Mouse (Mus musculus) stomach, postnatal 0 days (tissue): ENCODE data around the gene Ipo7. TPM values are rescaled to one million over a fixed set of nuclear protein-coding genes. Genes with fewer than 3 reads are reported as not detected.

Source experiments
- ATAC-seq: fragments of 200-750 bp; cut with Nextera tagmentation; 2 replicates; pipeline ENCODE4 v1.8.0; 2017; ENCODE audit not compliant: low FRiP score, low TSS enrichment
- DNase-seq: peaks from one replicate; pipeline ENCODE4 v3.0.0-alpha.2; 2016; ENCODE audit warnings: low spot score
- H3K27ac ChIP-seq: fragments of 300-500 bp; sonication (generic); replicated peaks from 2 replicates; pipeline ENCODE4 v1.5.1; 2014; ENCODE audit warnings: mild to moderate bottlenecking, control low read depth
- H3K27me3 ChIP-seq: fragments of 300-500 bp; sonication (generic); 2 replicates; pipeline ENCODE4 v1.6.1; 2014; ENCODE audit warnings: low read length; ENCODE audit not compliant: control insufficient read depth, insufficient read depth
- H3K36me3 ChIP-seq: fragments of 300-500 bp; sonication (generic); 2 replicates; pipeline ENCODE4 v1.6.1; 2014; ENCODE audit warnings: low read length, mixed read lengths; ENCODE audit not compliant: control insufficient read depth, insufficient read depth
- H3K4me1 ChIP-seq: fragments of 300-500 bp; sonication (generic); replicated peaks from 2 replicates; pipeline ENCODE4 v1.6.1; 2014; ENCODE audit warnings: antibody characterized with exemption; ENCODE audit not compliant: control insufficient read depth, insufficient read depth
- H3K4me2 ChIP-seq: fragments of 300-500 bp; sonication (generic); replicated peaks from 2 replicates; pipeline ENCODE4 v1.6.1; 2014; ENCODE audit warnings: low read depth, mild to moderate bottlenecking, control low read depth, moderate library complexity
- H3K4me3 ChIP-seq: fragments of 300-500 bp; sonication (generic); 2 replicates; pipeline ENCODE4 v1.5.1; 2014; ENCODE audit warnings: low read depth, low read length, control low read depth
- H3K9ac ChIP-seq: fragments of 300-500 bp; sonication (generic); 2 replicates; pipeline ENCODE4 v1.6.1; 2014; ENCODE audit warnings: mild to moderate bottlenecking, low read length, control low read depth, mixed read lengths
- H3K9me3 ChIP-seq: fragments of 300-500 bp; sonication (generic); 2 replicates; pipeline ENCODE4 v1.6.1; 2016; ENCODE audit warnings: low read length; ENCODE audit not compliant: control insufficient read depth
- CTCF ChIP-seq: IDR thresholded peaks from 2 replicates; pipeline ENCODE4 v1.5.1; 2016; ENCODE audit warnings: antibody characterized with exemption, low read depth, mild to moderate bottlenecking, moderate library complexity
- EP300 ChIP-seq: optimal IDR thresholded peaks from 2 replicates; pipeline ENCODE3; 2016; ENCODE audit warnings: antibody characterized with exemption
- WGBS: fragments of 180-500 bp; shearing (Covaris S2); extraction: QIAGEN DNeasy Blood & Tissue Kit; methylation state at CpG from one replicate; pipeline ENCODE4 v1.1.7; 2014; 5-methylcytosine and 5-hydroxymethylcytosine counted together
- polyA plus RNA-seq: library from polyadenylated mRNA; unstranded; fragments of >200 nt; fragmentation: Nextera tagmentation; extraction: Ambion mirVana; gene quantifications from 2 replicates; pipeline ENCODE4 v1.2.1, GENCODE M21; 2015

The Ipo7 gene
- polyA plus RNA-seq, 1 experiment from 2014 or later: 16.5 TPM

DNA sequence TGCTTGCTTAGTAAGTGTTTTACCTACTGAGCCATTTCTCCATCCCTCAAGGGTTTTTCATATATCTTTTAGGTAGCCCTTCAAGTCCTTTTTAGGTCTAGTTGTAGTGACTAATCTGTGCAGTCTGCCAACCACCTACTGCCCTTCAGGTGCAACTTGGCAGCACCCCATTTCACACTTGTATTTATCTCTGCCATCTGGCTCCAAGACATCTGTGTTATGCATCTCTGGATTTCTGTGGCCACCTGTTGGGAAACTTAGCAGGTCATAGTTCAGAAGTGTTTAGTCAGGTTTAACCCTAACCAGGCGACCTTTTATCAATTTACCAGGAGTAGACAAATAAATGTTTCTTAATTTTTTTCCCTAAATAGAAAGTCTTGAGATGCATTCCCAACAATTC, 6.7 kb upstream of the Ipo7 start:
- H3K4me3 ChIP-seq: no peak overlapping the region
- WGBS: 69% methylated on average over 1 of the region's 1 CpGs
- H3K27me3 ChIP-seq: no peaks in the 10 kb centered on the region
- H3K36me3 ChIP-seq: no peaks in the 10 kb centered on the region
- TF ChIP-seq EP300: no peak
- no peak for TF ChIP-seq CTCF
- DNase-seq (no peak), ATAC-seq (no peak)
- no peak overlapping the region for H3K9ac ChIP-seq
- no peaks in the 10 kb centered on the region for H3K4me1 ChIP-seq
- no peak overlapping the region for H3K4me2 ChIP-seq
- H3K27ac ChIP-seq: no peak overlapping the region
- H3K9me3 ChIP-seq: no peaks in the 10 kb centered on the region

DNA sequence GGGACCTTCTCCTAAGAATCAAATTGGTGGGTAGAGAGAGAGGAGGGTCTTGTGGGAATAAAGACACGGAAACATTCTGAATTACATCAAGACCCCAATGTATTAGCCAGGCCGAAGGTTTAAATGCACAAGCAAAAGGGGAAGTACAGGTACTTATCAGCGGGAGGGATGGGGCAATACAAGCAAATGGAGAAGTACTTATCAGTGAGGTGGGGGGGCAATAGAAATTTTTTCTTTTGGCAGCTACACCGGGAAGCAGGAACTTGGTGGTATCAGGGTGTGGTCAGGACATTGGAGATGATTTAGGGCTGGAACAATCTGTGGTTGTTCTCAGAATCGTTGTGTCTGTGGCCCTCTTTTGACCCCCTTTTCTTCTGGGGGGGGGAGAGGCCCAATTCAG, 3.8 kb upstream of the Ipo7 start:
- H3K9me3 ChIP-seq: no peaks in the 10 kb centered on the region
- H3K27me3 ChIP-seq: no peaks in the 10 kb centered on the region
- no peak overlapping the region for H3K27ac ChIP-seq
- H3K4me2 ChIP-seq: no peak overlapping the region
- DNase-seq (no peak), ATAC-seq (no peak)
- TF ChIP-seq CTCF (no peak), EP300 (no peak)
- no peak overlapping the region for H3K9ac ChIP-seq
- H3K36me3 ChIP-seq: no peaks in the 10 kb centered on the region
- no peak overlapping the region for H3K4me3 ChIP-seq
- H3K4me1 ChIP-seq: no peaks in the 10 kb centered on the region
- WGBS: 66% methylated on average over 5 of the region's 5 CpGs

DNA sequence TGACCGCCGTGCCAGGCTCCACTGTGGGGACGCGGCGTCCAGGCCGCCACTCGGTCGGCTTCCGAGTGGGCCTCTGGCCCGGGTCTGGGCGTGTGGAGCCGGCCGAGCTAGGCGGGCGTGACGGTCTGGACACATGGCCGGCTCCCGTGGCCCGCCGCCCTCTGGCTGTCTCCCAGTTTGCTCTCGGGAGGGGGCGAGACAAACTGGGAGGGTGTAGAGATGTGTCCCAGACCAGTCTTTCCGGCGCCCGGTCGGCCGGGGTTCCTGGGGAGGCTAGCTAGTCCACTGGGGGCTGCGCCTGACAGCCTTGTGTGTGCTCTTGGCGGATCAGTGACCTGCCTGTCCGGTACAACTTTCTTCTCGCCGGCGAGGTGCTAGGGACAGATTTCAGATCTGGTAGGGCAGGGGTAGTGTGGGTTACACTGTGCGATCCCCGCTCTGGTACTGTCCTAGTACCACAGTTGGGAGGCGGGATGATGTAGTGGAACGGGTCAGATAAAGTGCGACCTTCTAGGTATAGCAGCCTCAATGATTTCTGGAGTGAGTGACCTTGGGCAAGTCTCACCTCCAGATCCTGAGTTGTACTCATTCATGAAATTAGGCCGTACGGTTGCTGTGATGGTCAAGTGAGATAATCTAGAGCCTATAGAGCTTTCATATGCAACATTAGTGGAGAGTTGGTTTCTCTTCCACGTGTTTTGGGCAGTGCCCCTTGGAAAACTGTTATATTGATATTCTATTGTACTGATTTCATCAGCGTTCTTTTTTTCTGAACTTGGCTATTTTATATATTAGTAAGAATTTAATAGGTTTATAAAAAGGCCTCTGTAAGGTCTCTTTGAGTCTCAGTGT, 783 bp downstream of the Ipo7 start:
- Histone ChIP-seq H3K27me3 (no peaks in the 10 kb centered on the region), H3K9ac (peak overlapping the region; percentile 96), H3K4me1 (no peaks in the 10 kb centered on the region), H3K4me2 (peak overlapping the region; percentile 84), H3K36me3 (no peaks in the 10 kb centered on the region), H3K4me3 (peak overlapping the region; percentile 98), H3K9me3 (no peaks in the 10 kb centered on the region), H3K27ac (peak overlapping the region; percentile 97)
- WGBS: under 1% methylated on average over 42 of the region's 42 CpGs
- DNase-seq (peak; percentile 69), ATAC-seq (peak; percentile 84)
- TF ChIP-seq EP300 (no peak), CTCF (peak; percentile 15; the same call in 1 of the 2 replicates)

DNA sequence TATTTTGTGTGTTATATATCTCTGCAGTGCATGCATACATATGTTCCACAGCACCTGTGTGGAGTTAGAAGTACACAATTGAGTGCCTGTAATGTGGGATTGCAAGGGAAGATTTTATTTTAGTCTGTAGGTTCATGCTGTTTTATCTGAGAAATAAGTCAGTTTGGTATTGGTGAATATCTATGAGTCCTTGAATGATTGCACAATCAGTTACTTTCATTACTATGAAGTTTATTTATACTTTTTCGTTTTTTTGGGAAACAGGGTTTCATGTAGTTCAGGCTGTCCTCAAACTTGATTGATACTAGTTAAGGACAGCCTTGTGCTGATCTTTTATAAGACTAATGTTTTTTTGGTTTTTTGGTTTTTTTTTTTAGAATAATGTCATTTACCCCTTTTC, 5.5 kb downstream of the Ipo7 start:
- TF ChIP-seq CTCF (no peak), EP300 (no peak)
- no peak overlapping the region for H3K4me2 ChIP-seq
- no peak overlapping the region for H3K4me3 ChIP-seq
- H3K4me1 ChIP-seq: no peaks in the 10 kb centered on the region
- no peak overlapping the region for H3K27ac ChIP-seq
- H3K9ac ChIP-seq: no peak overlapping the region
- ATAC-seq (no peak), DNase-seq (no peak)
- H3K27me3 ChIP-seq: no peaks in the 10 kb centered on the region
- 76% methylated on average over 1 of the region's 1 CpGs for WGBS
- H3K9me3 ChIP-seq: no peaks in the 10 kb centered on the region
- no peaks in the 10 kb centered on the region for H3K36me3 ChIP-seq

DNA sequence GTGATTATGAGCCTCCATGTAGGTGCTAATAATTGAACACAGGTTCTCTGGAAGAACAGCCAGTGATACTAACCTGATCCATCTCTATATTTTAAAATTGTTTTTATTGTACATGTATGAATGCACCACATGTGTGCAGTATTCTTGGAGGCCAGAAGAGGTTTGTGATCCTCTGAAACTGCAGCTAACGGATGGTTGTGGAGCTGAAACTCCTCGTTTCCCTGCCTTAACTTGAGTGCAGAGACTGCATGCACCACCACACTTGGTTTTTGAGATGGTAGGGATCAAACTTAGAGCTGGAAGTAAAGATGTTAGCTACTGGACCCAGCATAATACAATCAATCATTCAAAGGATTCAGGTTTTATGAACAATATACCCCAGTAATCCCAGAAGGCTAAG, 8.5 kb downstream of the Ipo7 start:
- WGBS: 68% methylated on average over 2 of the region's 2 CpGs
- H3K9me3 ChIP-seq: no peaks in the 10 kb centered on the region
- H3K9ac ChIP-seq: no peak overlapping the region
- H3K4me3 ChIP-seq: no peak overlapping the region
- no peaks in the 10 kb centered on the region for H3K4me1 ChIP-seq
- DNase-seq (no peak), ATAC-seq (no peak)
- H3K27me3 ChIP-seq: no peaks in the 10 kb centered on the region
- no peak overlapping the region for H3K4me2 ChIP-seq
- TF ChIP-seq CTCF (no peak), EP300 (no peak)
- H3K27ac ChIP-seq: no peak overlapping the region
- no peaks in the 10 kb centered on the region for H3K36me3 ChIP-seq

DNA sequence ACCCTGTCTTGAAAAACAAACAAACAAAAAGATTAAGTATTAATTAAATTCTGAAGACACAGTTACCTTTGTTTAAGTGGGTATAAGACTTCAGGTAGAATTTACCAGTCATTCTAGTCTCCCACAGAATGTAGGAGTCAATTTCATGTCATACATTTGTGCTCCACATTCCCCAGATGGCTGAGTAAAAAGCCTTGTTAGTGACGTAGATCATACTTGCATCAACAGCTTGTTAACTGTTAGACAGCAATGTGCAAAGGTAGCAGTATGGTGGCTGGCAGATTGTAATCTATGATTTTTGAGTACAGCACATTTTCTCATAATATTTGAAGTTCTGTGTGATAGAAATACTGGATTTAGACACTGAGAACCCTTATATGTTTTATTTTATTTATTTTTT, 10.8 kb downstream of the Ipo7 start:
- no peak for ATAC-seq
- no peak for TF ChIP-seq EP300
- no peak for TF ChIP-seq CTCF
- no peak overlapping the region for H3K4me2 ChIP-seq
- WGBS: 77% methylated on average over 1 of the region's 1 CpGs
- H3K9me3 ChIP-seq: no peaks in the 10 kb centered on the region
- no peak for DNase-seq
- H3K36me3 ChIP-seq: 0 out of 2 replicates have a peak, but pooled peaks cover 4% of the 10 kb centered on the region
- no peak overlapping the region for H3K27ac ChIP-seq
- no peak overlapping the region for H3K4me3 ChIP-seq
- no peaks in the 10 kb centered on the region for H3K4me1 ChIP-seq
- H3K27me3 ChIP-seq: no peaks in the 10 kb centered on the region
- H3K9ac ChIP-seq: no peak overlapping the region
